8 mouse cellular contexts compared by ENCODE assay signal in the genomic region with DNA sequence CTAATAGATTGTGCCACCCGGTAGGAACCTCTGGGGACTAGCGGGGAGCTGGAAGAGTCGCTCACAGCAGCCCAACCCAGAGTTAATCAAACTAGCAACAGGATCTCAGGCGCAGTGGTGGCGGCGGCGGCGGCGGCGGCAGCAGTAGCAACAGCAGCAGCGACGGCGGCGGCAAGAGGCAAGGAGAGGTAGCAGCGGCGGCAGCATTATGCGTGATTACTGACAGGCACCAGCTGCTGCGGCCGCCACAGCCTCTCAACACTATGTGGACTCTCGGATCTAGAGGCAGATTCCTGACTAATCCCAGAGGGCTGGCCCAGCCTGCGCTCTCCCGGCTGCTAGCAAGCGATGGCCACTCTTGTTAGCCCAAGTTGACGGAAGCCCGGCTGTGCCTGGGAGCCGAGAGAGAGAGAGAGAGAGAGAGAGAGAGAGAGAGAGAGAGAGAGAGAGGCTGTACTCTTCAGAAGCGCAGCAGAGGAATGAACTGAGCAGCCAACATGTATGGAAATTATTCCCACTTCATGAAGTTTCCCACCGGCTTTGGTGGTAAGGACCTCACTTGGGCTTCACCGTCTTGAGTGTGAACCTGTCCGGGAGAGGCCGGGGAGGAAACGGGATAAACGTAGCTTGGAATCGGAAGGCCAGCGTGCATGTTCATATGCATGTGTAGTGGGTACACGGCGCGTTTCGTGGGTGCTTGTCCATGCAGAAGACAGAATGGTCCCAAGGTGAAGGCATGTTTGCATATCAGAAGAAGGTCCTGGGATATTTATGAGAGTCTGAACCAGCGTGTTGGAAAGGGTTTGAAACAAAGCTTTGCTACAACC. TPM values are rescaled to one million over a fixed set of nuclear protein-coding genes. Genes with fewer than 3 reads are reported as not detected.
DNase-seq lines count a peak whose midpoint lies in the region; ATAC-seq and TF ChIP-seq lines count a peak whose summit lies in the region.

Gene Rxrg (plus strand): TSS at position 130 of the 827 bp plus-strand sequence.

- DNase-seq in Muller cell, postnatal 12 days (ENCODE audit: inconsistent ontology term): peak; percentile 76
- DNase-seq in gastrocnemius, adult 8-10 months (ENCODE audit: low spot score in 2 of 2): peak; percentile 17 to 37
- peak; percentile 51 to 53 for DNase-seq in layer of hippocampus, postnatal 36 days
- peak; percentile 49 for DNase-seq in lung, postnatal 14 days
- peak; percentile 63 to 72 for DNase-seq in right cerebral cortex, adult 2 months (ENCODE audit: low spot score in 2 of 2)
- no peak for DNase-seq in c-Kit-positive CD71-positive TER-119-positive erythroid progenitor cells, embryonic 14.5 days (ENCODE audit: low spot score)

- H3K36me3 ChIP-seq in hindbrain, embryonic 13.5 days: no peaks in the 10 kb centered on the region

- peak within 1 kb of the TSS; percentile 72 for H3K9ac ChIP-seq in hindbrain, embryonic 13.5 days

- H3K4me3 ChIP-seq in cortical plate, adult 2 months (ENCODE audit: insufficient read depth, low read length): peak within 1 kb of the TSS; percentile 44
- peak within 1 kb of the TSS; percentile 47 for H3K4me3 ChIP-seq in hindbrain, embryonic 13.5 days

- under 1% methylated on average over 39 of the region's 40 CpGs for WGBS in hindbrain, embryonic 13.5 days

- H3K9me3 ChIP-seq in hindbrain, embryonic 13.5 days: no peaks in the 10 kb centered on the region

- H3K27me3 ChIP-seq in hindbrain, embryonic 13.5 days: peaks cover 34% of the 10 kb centered on the region

- H3K4me1 ChIP-seq in cortical plate, adult 2 months (ENCODE audit: control insufficient read depth, insufficient read depth, low read length): 0 out of 2 replicates have a peak, but pooled peaks cover 1% of the 10 kb centered on the region
- H3K4me1 ChIP-seq in hindbrain, embryonic 13.5 days (replicated peaks): peaks cover 25% of the 10 kb centered on the region

- ATAC-seq in hindbrain, embryonic 13.5 days (ENCODE audit: low FRiP score): peak; percentile 82

- H3K27ac ChIP-seq in cortical plate, adult 2 months (ENCODE audit: insufficient read depth, low read length): no peak within 1 kb of the TSS
- peak within 1 kb of the TSS; percentile 74 for H3K27ac ChIP-seq in hindbrain, embryonic 13.5 days

- TF ChIP-seq CTCF in cortical plate, adult 2 months (IDR thresholded peaks at IDR 0.05; ENCODE audit: extremely low read depth, insufficient read depth, low read length): no peak

- TF ChIP-seq POLR2A in cortical plate, adult 2 months (IDR thresholded peaks at IDR 0.05; ENCODE audit: extremely low read depth, insufficient read depth, low read length): no peak

- peak within 1 kb of the TSS; percentile 81 for H3K4me2 ChIP-seq in hindbrain, embryonic 13.5 days

RNA-seq across cellular contexts. Expression of gene Rxrg, which starts in this region (rescaled TPM):
- 1.7 and 12.9 TPM in 2 replicates for polyA plus RNA-seq in cortical plate, adult 2 months (2012; rRNA removed)
- total RNA-seq in gastrocnemius, adult 8-10 months (2022): 10 to 100 TPM; 57.8 to 71.7 (median 63.4) TPM
- 8.8 and 10.1 TPM in 2 replicates for polyA plus RNA-seq in hindbrain, embryonic 13.5 days (2015; fragmentation: Nextera tagmentation; extraction: Ambion mirVana)
- 1 to 10 TPM; 6.3 to 6.7 TPM for total RNA-seq in layer of hippocampus, postnatal 36 days (2021)

Comparison
In these comparisons a context has a peak if more than half of its experiments do, and no peak if none do; other contexts are left out.
1. RNA of gene Rxrg (total RNA-seq): 57.8 to 71.7 TPM in gastrocnemius, adult 8-10 months; 6.3 to 6.7 TPM in layer of hippocampus, postnatal 36 days; every median in the first group is over 4 times any median in the second.